Mouse (Mus musculus): ENCODE results near the gene Ttc3. TPM values are rescaled to one million over a fixed set of nuclear protein-coding genes. Genes with fewer than 3 reads are reported as not detected.
A peak's percentile ranks its signal among the peaks of the same experiment; 100 is the strongest.

The Ttc3 gene
- total RNA-seq, 2 experiments from 2014 or later = 83.9 to 89.1 TPM

DNA sequence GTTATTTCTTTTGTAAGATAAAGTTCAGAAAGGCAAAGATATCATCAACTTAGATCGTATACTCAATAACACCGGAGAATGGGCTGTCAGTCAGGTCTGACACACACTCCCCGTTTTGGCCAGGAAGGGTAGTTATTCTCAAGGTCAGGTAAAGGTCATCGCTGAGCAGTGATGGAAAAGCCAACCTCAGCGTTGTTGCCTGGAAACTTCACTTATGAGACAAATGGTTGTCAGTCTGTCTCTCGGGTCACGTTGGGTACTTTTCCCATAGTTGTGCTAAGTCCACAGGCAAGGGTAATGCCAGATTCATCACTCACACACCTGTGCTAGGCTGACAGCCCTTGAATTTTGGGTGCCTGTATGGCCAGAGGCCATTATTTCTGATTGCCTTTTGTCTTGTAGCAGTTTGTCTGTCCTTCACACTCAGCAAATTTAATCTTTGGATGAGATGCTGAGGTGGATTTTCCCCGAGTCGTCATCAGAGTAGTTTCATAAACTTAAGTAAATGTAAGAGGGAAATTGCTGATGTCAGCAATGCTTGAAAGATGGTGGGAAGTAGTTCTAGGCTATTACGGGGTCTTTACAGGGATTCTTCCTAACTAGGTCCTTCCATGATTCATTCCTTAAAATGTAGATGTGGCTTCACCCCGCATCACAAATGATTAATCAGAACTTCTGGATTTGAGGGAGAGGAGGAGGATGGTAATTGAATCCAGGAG is 13.5 kb upstream of the Ttc3 start:
- DNase-seq = no peak

DNA sequence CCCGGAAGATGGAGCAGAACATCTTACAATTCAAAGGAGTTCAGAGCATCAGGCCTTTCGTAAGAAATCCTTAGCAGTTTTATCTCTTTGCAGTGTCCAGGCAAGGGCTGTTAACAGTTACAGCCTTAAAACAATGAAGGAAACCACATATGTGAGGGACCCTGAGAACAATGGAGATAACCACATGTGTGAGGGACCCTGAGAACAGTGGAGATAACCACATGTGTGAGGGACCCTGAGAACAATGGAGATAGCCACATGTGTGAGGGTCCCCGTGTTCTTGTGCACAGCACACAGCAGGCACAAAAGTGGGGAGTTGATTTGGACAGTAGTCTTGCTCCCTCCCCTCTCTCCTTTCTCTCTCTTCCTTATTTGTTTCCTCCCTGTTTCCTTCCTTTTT is 12.3 kb upstream of the Ttc3 start:
- DNase-seq = no peak

DNA sequence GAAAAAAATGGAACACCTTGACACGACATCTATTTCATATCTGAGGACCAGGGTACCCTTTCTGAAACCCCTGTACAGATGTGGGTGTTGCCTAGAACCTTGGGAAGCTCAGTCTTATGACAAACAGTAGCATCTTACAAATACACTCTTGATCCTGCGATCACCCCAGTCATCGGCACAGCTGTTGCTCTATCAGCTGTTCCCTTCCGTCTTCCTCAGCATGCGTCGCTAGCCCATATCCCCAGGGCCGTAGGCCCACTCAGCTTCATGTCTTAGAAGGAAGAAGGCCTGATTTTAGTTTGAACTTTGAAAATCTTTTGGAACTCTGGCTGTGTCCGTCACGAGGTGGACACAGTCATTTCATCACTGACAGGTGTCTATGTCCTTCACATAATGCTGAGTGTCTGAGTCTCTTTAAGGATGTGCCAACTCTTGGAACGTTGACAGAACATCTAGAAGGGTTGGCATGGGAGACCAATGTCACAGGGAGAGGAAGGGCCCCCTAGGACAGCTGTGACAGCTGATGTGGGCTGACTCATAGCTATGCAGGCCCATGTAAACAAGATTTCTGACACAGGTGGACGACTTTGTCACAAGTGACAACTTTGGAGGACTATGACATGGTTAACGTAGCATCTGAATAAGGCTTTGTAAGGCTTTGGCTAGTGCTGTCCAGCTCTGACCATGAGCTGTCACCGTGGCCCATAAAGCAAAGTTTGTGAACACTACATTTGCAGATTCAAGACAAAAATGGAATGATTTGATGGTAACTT is 9.7 kb upstream of the Ttc3 start:
- no peak for DNase-seq

DNA sequence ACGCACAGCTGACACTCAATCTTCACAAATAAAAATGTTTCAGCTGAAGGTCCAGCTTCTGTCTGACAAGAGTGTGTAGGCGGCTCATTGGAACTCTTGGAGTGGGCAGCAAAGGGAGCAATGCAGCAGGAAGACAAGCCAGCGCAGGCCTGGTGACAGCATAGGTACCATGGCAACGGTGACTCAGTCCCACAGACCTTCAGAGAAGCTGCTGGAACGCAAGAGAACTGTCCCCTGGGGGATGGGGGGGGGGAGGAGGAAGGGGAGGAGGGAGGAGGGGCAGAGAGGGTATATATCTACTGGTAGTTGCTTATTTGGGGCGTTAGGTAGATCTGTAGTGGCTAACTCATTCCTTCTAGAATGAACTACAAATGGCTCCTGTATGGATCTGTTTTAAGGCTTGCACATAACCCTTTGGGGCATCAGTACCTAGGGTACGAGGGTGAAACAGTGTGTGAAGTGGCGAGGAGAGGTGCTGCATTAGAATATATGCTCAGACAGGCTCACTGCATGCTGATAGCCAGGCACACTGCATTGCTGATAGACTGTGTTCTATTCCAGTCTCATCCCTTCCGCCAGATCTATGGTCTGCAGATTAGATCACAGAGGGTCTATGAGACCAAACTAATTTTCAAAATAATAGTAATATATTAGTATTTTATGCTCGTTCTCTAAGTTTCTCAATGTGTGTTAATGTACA is 8.1 kb upstream of the Ttc3 start:
- DNase-seq = peak; percentile 43 to 66

DNA sequence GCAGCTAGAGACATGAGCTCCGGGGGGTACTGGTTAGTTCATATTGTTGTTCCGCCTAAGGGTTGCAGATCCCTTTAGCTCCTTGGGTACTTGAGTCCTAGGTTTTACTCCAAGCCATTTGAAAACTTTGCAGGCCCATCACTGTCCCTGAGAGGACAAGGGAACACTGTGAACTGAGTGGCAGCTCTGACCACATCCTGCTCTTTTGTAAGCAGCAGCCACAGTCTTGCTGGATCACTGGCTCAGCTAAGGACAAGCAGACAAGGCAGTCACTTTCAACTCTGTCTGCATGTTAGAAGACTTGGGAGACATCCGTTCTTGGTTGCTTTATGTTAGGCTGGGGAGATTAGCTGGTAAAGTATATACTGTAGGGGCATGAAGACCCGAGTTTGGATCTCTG is 6.6 kb upstream of the Ttc3 start:
- no peak for DNase-seq

DNA sequence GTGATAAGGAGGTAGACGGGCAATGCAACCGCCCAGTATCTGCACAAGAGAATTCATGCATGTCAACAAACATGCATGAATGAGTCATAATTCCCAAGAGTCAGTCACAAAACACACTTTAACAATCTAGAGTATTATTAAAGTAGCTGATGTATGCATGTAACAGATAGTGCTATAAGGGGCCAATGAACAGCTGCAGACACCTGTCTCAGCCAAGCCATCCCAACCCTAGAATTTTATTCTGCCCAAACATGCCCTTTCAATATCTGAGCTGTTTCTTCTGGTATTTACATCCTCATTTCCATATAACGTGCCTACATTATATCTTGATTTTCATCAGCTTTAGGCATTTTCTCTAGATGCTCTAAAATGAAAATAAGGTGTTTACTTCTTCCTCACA is 5.0 kb upstream of the Ttc3 start:
- DNase-seq = no peak

DNA sequence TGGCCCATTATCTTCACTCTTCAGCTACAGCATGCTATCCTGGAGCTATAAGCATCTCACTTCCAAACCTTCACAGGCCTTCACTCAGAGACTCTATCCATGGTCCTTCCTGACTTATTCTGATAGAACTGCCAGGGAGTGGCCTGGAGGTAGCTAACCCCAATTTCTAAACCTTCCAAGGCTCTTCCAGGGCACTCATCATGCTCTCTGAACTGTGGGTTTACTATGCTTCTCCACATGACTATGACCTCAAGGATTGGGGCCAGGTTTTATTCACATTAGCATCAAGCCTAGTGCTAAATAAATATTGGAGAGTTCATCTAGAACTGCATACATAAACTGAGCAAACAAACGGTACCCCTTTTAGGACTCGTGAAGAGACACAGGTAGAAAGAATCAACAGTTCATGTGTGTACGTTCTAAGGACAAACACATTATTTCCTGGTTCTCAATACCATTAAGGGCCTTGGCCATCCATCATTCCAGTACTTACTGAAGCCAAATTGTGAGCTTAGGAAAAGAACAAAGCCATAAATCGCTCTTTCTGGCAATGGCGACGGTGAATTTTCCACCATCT is 734 bp upstream of the Ttc3 start:
- no peak for DNase-seq

DNA sequence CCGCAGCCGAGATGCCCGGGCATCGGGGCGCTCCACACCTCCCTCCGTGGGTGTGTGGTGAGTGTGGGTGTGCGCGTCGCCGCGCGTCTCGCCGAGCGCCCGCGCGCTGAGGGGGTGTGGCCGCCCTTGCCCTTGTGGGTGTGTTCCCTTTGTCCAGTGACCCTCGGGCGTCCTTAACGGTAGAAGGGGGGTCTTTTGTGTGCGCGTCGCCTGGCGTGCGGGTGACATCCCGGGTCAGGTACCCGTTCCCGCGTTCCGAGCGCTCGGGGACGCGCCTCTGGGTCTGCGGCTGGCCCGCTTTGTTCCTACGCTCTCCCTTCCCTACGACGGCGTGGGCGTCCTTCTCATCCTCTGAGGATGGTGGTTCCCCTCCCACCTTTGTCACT is 490 bp downstream of the Ttc3 start:
- peak; percentile 81 to 83 for DNase-seq

DNA sequence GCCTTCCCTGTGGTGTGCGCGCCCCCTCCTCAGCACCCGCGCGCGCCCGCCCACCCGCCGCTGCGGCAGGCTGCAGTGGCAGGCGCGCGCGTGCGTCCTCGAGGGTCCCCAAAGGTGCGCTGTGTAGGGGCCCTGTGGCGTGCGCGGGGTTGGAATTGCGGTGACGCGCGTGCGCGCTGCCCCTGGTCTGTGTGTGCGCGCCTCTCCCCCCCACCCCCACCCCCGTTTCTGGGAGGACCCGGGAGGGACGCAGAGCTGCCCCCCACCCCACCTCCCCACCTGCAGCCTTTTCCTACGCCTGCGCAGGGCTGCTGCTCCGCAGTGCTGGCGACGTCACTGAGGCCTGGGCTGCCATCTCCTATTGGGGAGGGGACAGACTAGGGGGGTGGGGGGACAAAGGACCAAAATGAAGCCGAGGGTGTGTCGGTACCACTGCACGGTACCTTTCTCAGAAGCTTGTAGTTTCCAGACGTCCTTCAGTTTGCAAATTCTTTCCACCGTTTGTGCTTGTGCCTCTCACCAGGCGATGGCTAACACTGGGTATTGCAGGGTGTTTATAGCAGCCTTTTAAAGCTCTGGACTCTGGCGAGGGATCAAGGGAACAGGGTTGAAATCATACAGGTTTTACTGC is 998 bp downstream of the Ttc3 start, which contains the start of gene Pigp:
TSS of gene Pigp (minus strand) at position 542 of the 631 bp plus-strand sequence.
- DNase-seq = peak; percentile 56 to 70

DNA sequence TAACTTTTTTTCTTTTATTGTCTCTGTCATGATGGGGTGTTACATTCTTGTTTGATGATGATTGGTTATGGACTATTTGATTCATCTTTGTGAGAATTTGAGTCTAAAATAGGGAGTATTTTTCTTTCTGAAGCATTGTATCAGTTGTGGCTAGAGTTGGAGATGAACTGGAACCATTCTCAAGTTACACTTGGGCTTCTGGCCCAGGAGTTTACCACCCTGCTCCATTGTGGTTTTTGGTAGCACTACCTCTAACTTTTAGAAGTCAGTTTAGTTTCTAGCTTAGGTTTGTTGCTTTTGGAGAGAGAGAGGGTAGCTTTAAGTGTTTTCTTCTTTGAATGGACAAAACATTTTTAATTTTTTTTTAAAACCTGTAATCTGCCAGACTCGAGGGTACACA is 9.0 kb downstream of the Ttc3 start:
- DNase-seq = no peak

DNA sequence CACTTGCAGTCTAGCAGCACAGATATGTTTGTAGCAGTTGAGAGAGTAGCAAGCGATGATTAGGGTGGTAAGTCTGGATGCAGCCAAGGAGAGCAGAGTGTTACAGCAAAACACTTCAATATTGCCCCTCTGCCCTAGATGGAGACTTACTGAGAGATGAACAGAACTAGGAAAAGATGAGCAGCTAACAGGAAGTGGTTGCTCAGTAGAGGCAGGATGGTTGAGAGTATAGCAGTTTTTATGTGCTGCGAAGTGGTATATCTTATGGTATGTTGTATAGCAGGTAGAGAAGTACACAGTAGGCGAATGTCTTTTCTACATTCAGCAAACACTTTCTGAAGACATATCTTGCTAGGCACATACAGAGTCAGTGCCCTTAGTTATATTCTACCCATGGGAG is 12.9 kb downstream of the Ttc3 start:
- DNase-seq = no peak

DNA sequence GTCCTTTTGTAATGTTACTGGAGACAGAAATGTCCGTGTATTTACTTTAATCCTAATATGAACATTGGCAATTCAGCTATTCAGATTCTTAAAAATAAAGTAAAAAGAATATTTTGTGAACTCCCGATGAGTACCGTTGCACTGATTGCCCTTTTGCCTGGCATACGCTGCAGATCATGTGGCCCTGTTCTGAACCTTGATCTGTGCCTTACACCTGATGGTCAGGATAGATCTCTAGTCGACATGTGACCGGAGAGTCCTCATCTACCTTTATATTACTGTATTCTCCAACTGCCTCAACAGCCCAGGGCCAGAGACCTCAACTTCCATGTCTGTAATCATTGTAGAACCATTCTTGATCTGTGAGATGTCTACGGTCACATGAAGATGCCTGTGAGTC is 17.3 kb downstream of the Ttc3 start:
- no peak for DNase-seq

DNA sequence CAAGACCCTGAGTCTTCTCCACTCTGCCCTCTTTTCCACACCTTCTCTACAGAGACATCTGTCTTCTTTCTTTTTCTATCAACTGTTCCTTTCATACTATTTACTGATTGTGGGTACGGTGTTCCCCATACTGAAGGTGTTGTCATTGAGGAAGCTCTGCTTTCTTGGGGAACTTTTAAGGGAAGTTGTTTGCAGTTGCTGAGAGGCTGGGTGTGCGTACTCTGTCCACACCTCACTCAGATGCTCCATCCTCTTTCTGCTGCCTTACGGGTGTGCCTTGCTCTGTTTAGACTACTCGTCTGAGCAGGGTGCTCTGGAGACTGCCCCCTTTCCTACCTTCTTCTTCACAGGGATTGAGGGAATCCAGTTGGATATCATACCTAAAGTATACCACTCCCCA is 21.9 kb downstream of the Ttc3 start:
- no peak for DNase-seq

DNA sequence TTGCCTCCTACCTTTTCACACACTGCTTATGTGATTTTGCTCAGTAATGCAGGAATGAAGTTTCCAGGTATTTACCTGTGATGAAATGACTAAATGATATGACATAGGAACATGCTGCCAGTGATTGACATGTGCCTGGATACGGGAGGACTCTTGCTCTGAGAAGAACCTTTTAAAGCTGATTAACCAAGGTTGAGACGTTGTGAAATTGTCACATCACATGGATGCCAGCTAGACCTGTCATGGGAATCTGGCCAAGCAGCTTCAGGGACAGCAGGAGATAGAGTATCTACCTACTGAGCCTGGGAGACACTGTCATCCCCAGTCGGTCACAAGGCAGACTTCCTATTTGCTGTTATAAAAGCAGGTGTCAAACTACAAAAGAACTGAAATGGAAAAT is 24.6 kb downstream of the Ttc3 start:
- no peak for DNase-seq

DNA sequence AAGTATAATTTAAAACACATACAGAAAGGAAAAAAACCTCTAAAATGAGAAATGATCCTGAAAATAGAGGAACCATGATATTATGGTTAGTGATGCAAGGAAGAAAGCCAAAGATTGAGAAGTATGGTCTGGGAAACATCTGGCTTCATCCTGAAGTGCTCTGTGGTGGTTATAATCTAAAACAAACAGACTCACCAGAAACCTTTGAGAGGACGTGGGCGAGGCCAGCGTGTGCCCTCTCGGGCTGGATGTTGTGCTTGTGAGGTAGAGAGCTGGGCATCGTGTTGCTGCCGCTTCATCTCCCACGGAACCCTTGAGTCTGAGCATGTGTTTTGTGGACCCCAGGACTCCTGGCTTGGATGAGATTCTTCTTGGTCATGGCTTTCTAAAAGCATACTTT is 26.2 kb downstream of the Ttc3 start:
- no peak for DNase-seq

DNA sequence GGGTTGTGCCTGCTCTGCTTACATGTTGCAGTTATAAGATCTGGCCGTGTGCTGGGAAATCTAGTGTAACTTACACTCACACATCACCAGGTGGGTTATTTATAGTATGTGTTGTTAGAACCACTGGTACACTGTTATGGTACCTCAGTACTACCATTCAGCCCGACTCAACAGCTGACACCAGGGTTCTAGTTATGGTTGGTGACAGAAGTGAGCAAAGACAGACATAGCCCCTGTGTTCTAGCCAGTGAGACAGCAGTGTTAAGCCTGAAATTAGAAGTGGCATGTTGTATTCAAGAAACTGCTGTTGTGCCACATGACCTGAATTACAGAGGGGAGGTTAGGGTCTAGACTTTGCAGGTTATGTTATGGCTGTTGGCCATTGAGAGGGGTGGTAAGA is 28.7 kb downstream of the Ttc3 start:
- DNase-seq = no peak

DNA sequence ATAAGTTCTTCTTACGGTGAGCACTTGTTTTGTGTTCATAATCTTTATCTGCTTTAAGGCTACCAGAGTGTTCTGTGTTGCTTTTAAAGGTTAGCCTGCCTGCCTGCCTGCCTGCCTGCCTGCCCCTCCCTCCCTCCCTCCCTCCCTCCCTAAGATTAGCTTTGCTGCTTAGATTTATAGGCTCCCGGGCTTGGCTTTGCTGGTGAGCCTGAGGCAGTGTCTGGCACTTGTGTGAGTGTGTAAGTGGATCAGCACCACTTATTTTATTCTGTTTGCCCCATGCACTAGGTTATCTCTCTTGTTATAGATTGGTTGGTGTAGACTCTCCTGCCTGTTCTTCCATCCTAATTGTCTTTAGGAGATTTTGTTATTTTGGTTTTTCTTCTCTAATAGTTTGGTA is 31.2 kb downstream of the Ttc3 start:
- DNase-seq = no peak

DNA sequence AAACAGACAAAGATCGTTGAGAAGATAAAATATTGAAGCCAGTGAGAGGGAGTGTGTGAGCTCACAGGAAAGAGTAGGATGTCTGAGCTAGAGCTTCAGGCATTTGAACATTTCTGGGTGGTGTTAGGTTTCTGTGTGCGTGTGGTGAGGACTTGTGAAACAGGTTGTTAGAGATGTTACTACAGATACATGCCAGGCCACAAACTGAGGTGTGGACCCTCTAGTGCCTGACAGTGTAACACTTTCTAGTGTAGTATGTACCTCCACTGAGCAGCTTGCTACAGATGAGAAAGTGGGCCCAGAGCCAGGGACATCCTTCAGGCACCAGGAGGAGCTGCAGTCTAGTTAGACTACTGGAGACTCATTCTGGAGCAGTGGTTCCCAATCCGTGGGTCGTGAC is 31.8 kb downstream of the Ttc3 start:
- DNase-seq = no peak

DNA sequence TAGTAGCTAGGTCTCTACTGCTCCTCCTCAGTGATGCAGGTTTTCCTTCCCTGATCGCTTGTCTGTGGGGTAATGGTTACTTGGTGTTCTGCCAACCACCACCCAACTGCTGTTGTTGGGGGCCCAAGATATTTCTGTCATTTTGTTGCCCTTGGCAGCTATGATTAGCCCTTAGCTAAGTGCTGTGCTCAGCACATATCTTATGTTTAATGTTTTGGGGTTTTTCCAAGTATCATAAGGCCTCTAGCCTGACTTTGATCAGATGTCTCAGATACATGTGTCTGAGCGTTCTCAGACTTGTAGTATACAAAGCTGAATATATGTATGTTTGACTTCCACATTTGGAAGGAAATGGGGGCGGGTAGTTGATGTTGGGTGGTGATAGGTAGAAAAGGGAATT is 40.9 kb downstream of the Ttc3 start:
- DNase-seq = no peak

DNA sequence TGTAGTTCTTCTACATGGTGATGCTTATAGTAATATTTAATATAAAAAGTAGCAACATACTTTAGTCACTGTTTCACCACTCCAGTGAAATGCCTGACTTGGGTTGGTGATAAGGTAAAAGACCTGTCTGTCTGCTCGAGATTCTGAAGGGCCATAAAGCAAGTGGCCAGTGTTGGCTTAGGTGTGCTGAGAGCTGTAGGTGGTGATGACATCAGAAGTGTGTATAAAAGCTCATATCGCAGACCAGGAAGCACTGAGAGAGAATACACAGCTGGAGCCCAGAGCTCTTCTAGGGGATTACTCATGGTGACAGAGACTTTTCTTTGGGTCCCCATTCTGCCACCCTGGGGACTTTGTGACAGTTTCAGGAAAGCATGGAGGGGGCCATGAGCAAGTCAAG is 41.8 kb downstream of the Ttc3 start:
- no peak for DNase-seq

DNA sequence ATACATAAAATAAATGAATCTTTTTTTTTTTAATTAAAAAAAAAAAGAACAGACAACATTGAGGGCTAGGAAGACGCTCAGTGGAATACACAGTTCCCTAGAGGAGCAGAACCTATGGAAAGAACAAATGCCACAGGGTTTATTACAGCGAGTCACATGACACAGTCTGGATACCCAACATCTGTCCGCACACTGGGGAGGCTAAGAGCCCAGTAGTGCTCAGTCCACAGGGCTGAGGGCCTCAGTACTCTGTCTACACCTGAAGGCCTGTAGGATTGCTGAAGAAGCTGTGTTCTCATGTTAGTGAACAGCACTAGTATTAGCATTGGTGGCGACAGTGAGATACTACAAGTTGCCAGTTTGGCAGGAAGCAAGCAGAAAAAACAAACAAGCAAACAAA is 42.3 kb downstream of the Ttc3 start:
- DNase-seq = no peak

DNA sequence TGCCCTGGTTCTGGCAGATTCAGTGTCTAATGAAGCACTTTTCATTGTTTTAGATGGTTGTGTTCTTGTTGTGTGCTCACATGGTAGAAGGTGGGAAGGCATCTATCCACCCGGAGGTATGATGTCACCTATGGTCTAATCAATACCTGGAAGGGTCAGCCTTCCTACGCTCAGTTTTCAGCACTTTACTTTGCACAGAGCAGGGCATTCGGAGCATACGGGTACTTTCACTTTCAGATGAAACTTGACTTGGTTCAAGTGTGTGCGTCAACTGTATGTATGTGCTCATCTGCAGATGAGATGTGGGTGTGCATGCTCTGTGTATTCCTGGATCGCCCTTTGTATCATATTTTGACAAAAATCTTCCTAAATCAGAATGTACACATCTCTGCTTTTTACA is 43.7 kb downstream of the Ttc3 start:
- DNase-seq = no peak

DNA sequence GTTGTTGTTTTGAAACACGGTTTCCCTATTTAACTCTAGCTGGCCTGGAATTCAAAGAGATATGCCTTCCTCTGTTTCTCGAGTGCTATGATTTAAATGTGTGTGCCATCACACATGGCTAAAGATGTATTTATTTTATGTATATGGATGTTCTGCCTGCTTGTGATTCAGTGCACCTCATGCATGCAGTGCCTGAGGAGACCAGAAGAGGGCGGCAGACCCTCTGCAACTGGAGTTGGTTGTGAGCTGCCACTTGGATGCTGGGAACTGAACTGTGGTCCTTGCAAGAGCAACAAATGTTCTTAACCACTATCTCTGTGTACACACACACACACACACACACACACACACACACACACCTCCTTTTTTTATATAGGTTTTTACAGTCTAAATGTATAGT is 50.1 kb downstream of the Ttc3 start:
- no peak for DNase-seq
